Mouse (Mus musculus) heart, embryonic 13.5 days (tissue): ENCODE measurements around the gene Lnx2. TPM values are rescaled to one million over a fixed set of nuclear protein-coding genes. Genes with fewer than 3 reads are reported as not detected.

Experiments
- ATAC-seq: fragments of 200-750 bp; cut with Nextera tagmentation; 2 replicates; pipeline ENCODE4 v1.8.0; 2017; ENCODE audit warnings: moderate TSS enrichment; ENCODE audit not compliant: insufficient number of reproducible peaks, low FRiP score, low TSS enrichment; ENCODE audit errors: extremely low read depth
- H3K27ac ChIP-seq: fragments of 300-500 bp; sonication (generic); replicated peaks from 2 replicates; pipeline ENCODE4 v1.5.1; 2015; ENCODE audit warnings: moderate library complexity, mild to moderate bottlenecking, inconsistent platforms
- H3K27me3 ChIP-seq: fragments of 300-500 bp; sonication (generic); replicated peaks from 2 replicates; pipeline ENCODE4 v1.6.1; 2015; ENCODE audit warnings: mild to moderate bottlenecking, inconsistent platforms
- H3K36me3 ChIP-seq: fragments of 300-500 bp; sonication (generic); 2 replicates; pipeline ENCODE4 v1.6.1; 2015; ENCODE audit warnings: mild to moderate bottlenecking, inconsistent platforms
- H3K4me1 ChIP-seq: fragments of 300-500 bp; sonication (generic); 2 replicates; pipeline ENCODE4 v1.6.1; 2015; ENCODE audit warnings: inconsistent platforms
- H3K4me2 ChIP-seq: fragments of 300-500 bp; sonication (generic); 2 replicates; pipeline ENCODE4 v1.6.1; 2015; ENCODE audit warnings: inconsistent platforms, mild to moderate bottlenecking, moderate library complexity
- H3K4me3 ChIP-seq: fragments of 300-500 bp; sonication (generic); 2 replicates; pipeline ENCODE4 v1.5.1; 2015; ENCODE audit warnings: moderate library complexity, mild to moderate bottlenecking, inconsistent platforms
- H3K9ac ChIP-seq: fragments of 300-500 bp; sonication (generic); 2 replicates; pipeline ENCODE4 v1.6.1; 2015; ENCODE audit warnings: inconsistent platforms, mild to moderate bottlenecking, moderate library complexity
- H3K9me3 ChIP-seq: fragments of 300-500 bp; sonication (generic); 2 replicates; pipeline ENCODE4 v1.6.1; 2016; ENCODE audit warnings: inconsistent platforms
- WGBS: fragments of 180-500 bp; shearing (Covaris S2); methylation state at CpG from one replicate; pipeline ENCODE4 v1.1.7; 2015; ENCODE audit warnings: mixed read lengths; 5-methylcytosine and 5-hydroxymethylcytosine counted together
- polyA plus RNA-seq: library from polyadenylated mRNA; unstranded; fragments of >200 nt; fragmentation: Nextera tagmentation; extraction: Ambion mirVana; gene quantifications from 2 replicates; pipeline ENCODE4 v1.2.1, GENCODE M21; 2015

Gene Lnx2
- polyA plus RNA-seq, 1 experiment from 2014 or later, result 10.3 TPM

DNA sequence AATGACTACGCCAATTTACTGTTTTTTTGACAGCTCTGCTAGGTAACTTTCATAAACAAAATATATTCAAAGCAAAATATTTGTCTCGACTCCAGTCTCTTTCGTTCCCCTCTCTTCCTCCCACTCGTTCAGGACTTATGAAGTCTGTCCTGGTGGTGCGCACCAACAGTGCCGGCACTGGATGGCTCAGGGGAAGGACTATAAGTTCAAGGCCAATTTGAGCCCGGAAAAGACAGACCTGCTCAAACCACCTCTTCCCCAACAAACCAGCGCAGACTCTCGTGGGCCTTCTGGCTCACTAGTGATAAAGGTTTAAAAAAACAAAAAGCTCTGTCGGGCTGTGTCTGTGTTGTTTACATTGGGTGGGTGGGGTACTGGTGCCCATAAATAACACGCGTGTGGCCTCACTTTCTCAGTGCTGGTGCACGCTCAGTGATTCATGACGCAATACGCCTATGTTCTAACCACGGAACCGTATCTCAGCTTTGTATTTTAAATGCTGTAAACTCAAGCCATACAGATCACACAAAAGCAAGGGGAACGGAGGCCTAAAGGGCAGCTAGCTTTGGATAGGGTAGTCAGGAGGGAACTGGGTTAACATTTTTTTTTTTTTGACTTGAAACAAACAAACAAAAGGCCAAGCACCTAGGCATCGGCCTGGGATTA, 26.7 kb downstream of the Lnx2 start:
- ATAC-seq, result no peak
- Histone ChIP-seq H3K27me3 (no peaks in the 10 kb centered on the region), H3K9ac (no peak overlapping the region), H3K4me2 (no peak overlapping the region), H3K36me3 (no peaks in the 10 kb centered on the region), H3K27ac (no peak overlapping the region), H3K9me3 (no peaks in the 10 kb centered on the region), H3K4me3 (no peak overlapping the region), H3K4me1 (peaks cover 57% of the 10 kb centered on the region)
- WGBS, result 73% methylated on average over 19 of the region's 19 CpGs

DNA sequence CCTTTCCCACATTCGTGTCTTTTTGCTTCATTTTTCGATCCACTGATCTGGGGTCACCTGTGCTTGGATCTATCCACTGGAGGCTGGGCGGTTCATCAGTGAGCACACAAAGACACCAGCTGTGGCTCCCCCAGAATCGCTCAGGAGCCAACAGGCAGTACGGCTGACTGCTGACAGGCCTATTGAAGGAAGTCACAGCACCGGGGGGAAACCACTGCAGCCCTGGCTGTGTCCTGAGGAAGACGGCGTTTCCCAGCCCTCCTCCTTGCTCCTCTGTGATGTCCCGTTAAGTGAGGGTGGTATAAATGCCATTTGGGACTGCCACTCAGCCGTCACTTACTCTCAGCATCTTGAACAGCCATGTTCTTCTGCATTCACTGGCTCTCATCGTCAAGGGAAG, 30.5 kb downstream of the Lnx2 start:
- no peaks in the 10 kb centered on the region for H3K9me3 ChIP-seq
- 63% methylated on average over 11 of the region's 11 CpGs for WGBS
- no peak overlapping the region for H3K4me3 ChIP-seq
- H3K9ac ChIP-seq, result no peak overlapping the region
- H3K27me3 ChIP-seq, result no peaks in the 10 kb centered on the region
- no peak overlapping the region for H3K4me2 ChIP-seq
- no peak overlapping the region for H3K27ac ChIP-seq
- peaks cover 13% of the 10 kb centered on the region for H3K36me3 ChIP-seq
- H3K4me1 ChIP-seq, result peaks cover 31% of the 10 kb centered on the region
- ATAC-seq, result no peak

DNA sequence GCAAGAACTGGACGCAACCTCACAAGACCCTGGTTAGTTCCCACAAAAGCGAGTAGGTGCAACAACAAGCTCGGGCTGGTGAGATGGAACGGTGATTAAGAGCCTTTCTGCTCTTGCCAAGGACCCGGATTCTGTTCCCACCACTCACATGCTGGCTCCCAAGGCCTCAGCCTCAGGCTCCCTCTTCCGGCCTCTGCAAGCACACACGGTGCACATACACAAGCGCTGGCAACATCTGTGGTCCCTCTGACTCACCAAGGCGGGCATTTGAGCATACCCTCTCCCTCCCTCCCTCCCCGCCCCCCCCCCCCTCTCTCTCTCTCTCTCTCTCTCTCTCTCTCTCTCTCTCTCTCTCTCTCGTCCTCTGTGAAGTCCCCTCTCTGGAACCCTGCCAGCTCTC, 31.1 kb downstream of the Lnx2 start:
- no peak for ATAC-seq
- Histone ChIP-seq H3K9me3 (no peaks in the 10 kb centered on the region), H3K4me1 (peaks cover 26% of the 10 kb centered on the region), H3K9ac (no peak overlapping the region), H3K27ac (no peak overlapping the region), H3K27me3 (no peaks in the 10 kb centered on the region), H3K4me2 (no peak overlapping the region), H3K4me3 (no peak overlapping the region), H3K36me3 (peaks cover 19% of the 10 kb centered on the region)
- WGBS, result 66% methylated on average over 10 of the region's 11 CpGs

DNA sequence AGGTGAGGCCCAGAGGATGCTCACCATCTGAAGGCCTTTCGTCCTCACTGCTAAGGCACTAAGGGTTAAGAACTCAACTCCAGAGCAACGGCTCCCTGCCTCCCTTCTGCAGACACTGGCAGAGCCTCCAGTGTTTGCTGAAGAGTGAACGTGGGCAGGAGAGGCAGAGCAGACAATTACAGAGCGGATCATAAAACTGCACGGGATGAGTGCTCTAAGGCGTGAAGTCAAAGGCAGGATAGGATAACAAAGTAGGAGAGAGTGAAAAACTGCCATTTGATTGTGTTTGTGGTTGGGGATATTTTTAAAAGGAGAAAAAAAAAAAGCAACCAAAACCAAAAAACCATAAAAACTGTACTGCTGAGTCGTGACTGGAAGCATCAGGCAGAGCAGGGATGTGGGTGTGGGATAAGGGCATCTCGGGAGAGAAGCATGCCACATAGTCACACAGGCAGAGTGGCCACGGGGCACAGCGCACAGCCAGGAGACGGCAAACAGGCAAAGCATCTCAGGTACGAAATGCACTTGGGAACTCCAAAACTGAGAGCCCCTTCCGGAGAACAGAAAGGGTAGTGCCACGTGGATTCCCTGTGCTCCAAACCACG, 33.0 kb downstream of the Lnx2 start:
- Histone ChIP-seq H3K4me1 (peaks cover 28% of the 10 kb centered on the region), H3K27me3 (no peaks in the 10 kb centered on the region), H3K9ac (no peak overlapping the region), H3K4me3 (no peak overlapping the region), H3K4me2 (no peak overlapping the region), H3K36me3 (peaks cover 33% of the 10 kb centered on the region), H3K27ac (no peak overlapping the region), H3K9me3 (no peaks in the 10 kb centered on the region)
- no peak for ATAC-seq
- 73% methylated on average over 15 of the region's 15 CpGs for WGBS

DNA sequence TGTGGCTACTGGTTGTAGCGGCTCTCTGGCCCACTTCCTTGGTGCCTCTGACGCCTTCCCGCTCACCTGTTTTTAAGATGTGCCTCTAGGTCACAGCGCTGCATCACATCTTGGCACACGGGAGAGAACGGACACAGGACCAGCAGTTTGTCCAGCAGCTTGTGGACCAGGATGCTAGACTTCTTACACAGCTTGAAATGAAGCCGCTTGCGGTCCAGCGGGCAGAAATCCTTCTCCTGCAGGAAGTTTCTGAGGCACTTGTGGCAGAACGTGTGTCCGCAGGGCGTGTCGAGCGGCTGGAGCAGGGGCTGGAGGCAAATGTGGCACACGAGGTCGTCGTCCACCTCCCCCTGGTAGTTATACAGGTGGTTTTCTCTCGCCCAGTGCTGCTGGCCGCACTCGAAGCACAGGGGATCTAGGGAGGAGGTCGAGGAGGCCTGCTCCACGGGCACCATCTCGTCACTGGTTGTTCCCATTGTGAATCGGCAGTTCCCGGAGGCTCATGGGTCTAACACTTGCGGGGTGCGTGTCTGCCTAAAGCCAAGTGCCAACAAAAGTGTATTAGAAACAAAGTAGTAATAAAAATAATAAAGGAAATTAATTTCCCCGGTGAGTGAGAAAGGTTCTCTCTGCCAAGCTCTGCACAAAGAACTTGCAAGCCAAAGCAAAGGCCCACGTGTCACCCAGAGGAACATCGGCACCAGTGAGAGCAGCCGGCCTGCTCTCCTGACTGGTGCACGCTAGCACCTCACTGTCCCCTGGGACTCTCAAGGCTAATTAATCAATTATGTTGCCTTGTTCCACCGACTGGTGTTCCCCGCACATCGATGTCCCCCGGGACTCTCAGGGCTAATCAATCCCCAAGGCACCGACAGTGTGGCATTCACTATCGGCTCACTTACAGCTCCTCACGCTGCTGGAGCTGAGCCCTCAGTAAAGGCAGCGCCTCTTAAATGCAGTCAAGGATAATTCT, 34.1 kb downstream of the Lnx2 start:
- Histone ChIP-seq H3K27ac (no peak overlapping the region), H3K9me3 (no peaks in the 10 kb centered on the region), H3K4me2 (no peak overlapping the region), H3K27me3 (no peaks in the 10 kb centered on the region), H3K4me1 (peaks cover 33% of the 10 kb centered on the region), H3K9ac (no peak overlapping the region), H3K36me3 (peaks cover 33% of the 10 kb centered on the region), H3K4me3 (no peak overlapping the region)
- ATAC-seq, result no peak
- 79% methylated on average over 40 of the region's 40 CpGs for WGBS

DNA sequence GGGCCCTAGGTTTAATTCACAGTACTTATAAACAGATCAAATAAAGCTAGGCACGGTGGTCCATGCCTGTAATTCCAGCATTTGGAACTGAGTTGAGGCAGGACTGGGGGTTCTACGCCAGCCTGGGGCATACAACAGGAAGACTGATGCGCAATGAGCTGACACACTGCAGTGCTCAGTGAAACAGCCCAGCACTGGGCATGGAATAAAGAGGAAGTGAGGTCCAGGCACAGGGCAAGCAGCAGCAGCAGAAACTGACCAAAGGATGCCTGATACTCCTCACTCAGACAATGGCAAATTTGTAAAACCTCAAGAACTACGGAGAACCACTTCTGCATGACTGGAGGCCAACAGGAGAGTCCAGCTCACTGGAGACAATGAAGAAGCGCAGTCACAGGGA, 37.0 kb downstream of the Lnx2 start:
- no peak for ATAC-seq
- Histone ChIP-seq H3K9me3 (no peaks in the 10 kb centered on the region), H3K36me3 (peaks cover 39% of the 10 kb centered on the region), H3K4me2 (no peak overlapping the region), H3K27me3 (no peaks in the 10 kb centered on the region), H3K4me1 (peaks cover 34% of the 10 kb centered on the region), H3K4me3 (no peak overlapping the region), H3K9ac (no peak overlapping the region), H3K27ac (no peak overlapping the region)
- WGBS, result 84% methylated on average over 5 of the region's 5 CpGs

DNA sequence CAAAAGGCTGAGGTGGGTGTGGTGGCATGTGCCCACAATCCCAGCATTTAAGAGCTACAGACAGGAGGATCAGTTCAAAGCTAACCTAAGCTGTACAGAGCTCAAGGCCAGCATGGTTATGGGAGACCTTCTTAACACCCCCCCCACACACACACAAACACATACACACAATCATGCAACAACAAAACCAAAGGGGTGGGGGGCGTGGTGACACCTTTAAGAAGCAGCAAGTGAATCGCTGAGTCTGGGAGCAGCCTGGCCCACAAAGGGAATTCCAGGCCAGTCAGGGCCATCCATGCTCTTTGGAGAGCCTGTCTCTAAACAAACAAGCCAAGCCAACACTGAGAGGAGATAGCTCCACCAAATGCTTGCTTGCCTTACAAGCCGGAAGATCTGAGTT, 38.8 kb downstream of the Lnx2 start:
- 50% methylated on average over 3 of the region's 3 CpGs for WGBS
- Histone ChIP-seq H3K4me2 (no peak overlapping the region), H3K27me3 (no peaks in the 10 kb centered on the region), H3K4me1 (peaks cover 34% of the 10 kb centered on the region), H3K9me3 (no peaks in the 10 kb centered on the region), H3K36me3 (peaks cover 51% of the 10 kb centered on the region), H3K27ac (no peak overlapping the region), H3K9ac (no peak overlapping the region), H3K4me3 (no peak overlapping the region)
- ATAC-seq, result no peak

DNA sequence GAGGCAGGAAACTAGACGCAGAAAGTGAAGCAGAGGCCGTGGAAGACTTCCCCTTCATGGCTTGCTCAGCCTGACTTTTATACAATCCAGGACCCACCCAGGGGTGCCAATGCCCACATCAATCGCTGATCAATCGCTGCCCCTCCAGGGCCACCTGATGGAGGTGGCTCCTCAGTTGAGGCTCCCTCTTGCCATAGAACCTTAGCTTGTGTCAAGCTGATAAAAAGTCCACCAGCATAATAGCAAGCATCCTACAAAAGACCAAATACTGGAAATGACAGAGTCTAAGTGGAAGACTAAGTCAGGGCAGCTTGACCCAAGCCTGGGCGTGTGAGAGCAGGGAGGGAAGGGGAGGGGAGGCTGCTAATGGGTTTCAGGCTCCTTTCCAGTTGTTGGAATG, 39.7 kb downstream of the Lnx2 start:
- H3K4me2 ChIP-seq, result no peak overlapping the region; the same call in 1 of the 2 replicates

DNA sequence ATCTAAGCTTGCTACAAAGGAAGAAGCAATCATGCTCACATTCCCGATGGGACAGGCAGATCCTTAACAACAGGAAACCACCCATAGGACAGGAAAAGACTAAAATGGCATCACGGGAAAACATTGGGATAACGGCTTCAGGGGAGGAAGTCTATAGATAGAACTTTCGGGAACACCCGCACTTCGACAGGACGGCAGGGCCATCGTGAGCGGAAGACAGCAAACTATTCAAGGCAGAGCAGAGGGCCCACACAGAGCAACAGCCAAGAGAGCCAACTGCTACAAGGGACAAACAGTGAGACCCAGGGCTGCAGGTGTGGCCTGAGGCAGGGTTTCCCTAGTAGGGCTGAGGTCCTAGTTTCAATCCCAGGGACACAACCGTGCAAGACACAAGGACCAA, 40.4 kb downstream of the Lnx2 start:
- peaks cover 34% of the 10 kb centered on the region for H3K4me1 ChIP-seq
- peak overlapping the region; percentile 39; the same call in 1 of the 2 replicates for H3K27ac ChIP-seq
- H3K36me3 ChIP-seq, result peaks cover 55% of the 10 kb centered on the region
- H3K4me2 ChIP-seq, result no peak overlapping the region; the same call in 1 of the 2 replicates
- no peaks in the 10 kb centered on the region for H3K9me3 ChIP-seq
- H3K4me3 ChIP-seq, result no peak overlapping the region
- 47% methylated on average over 10 of the region's 10 CpGs for WGBS
- H3K9ac ChIP-seq, result peak overlapping the region; percentile 15; the same call in 1 of the 2 replicates
- no peak for ATAC-seq
- no peaks in the 10 kb centered on the region for H3K27me3 ChIP-seq

More for the DNA sequence above, 39.7 kb downstream of the Lnx2 start:
- Histone ChIP-seq H3K4me1 (peaks cover 34% of the 10 kb centered on the region), H3K27me3 (no peaks in the 10 kb centered on the region), H3K9me3 (no peaks in the 10 kb centered on the region), H3K36me3 (peaks cover 55% of the 10 kb centered on the region), H3K27ac (peak overlapping the region; percentile 39; the same call in 1 of the 2 replicates), H3K4me3 (no peak overlapping the region), H3K9ac (peak overlapping the region; percentile 15; the same call in 1 of the 2 replicates)
- ATAC-seq, result no peak
- 72% methylated on average over 5 of the region's 5 CpGs for WGBS

DNA sequence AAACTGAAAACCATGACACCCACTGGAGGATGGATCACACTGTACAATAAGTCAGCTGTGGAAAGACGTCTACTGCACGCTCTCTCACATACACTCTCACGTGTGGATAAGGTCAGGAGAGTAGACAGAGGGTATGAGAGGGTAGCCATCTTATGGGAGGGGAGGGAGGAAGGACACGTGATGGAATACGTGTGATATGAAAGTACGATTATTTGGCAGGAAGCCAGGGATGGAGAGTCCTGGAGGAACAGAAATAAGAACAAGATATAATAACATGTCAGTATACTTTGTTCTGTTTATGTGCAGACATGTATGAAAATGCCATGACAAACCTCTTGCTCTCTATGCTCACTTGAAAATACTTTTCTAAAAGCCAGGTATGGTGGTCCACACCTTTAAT, 41.1 kb downstream of the Lnx2 start:
- Histone ChIP-seq H3K27ac (no peak overlapping the region), H3K4me3 (no peak overlapping the region), H3K4me2 (no peak overlapping the region), H3K27me3 (no peaks in the 10 kb centered on the region), H3K9me3 (no peaks in the 10 kb centered on the region), H3K36me3 (peaks cover 55% of the 10 kb centered on the region), H3K4me1 (peaks cover 34% of the 10 kb centered on the region), H3K9ac (no peak overlapping the region)
- ATAC-seq, result no peak
- 61% methylated on average over 6 of the region's 6 CpGs for WGBS

DNA sequence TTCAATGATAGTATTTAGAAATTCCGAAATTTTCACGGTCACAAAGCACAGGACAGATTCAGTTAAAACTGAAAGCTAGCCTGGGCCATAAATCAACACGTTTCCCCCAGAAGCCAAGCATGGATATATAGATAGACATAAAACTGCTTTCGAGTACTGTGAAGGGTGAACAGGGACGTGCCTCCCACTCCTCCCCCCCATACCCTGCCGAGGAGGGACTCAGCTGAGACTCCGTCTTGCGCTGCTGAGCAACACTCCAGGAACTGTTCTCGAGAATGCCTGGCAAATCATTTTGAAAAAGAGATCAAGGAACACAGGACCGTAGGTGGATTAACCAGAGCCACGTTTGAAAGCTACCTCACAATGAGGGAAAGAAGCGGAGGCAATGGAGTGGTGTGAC, 42.1 kb downstream of the Lnx2 start:
- H3K36me3 ChIP-seq, result peaks cover 52% of the 10 kb centered on the region
- peaks cover 34% of the 10 kb centered on the region for H3K4me1 ChIP-seq
- 73% methylated on average over 12 of the region's 12 CpGs for WGBS
- H3K27me3 ChIP-seq, result no peaks in the 10 kb centered on the region
- no peaks in the 10 kb centered on the region for H3K9me3 ChIP-seq
- no peak for ATAC-seq
- no peak overlapping the region for H3K4me3 ChIP-seq
- H3K9ac ChIP-seq, result no peak overlapping the region
- H3K4me2 ChIP-seq, result no peak overlapping the region
- H3K27ac ChIP-seq, result no peak overlapping the region
